Mouse (Mus musculus) left cerebral cortex, postnatal 36 days (tissue): ENCODE data around the gene Ms4a8a. TPM values are rescaled to one million over a fixed set of nuclear protein-coding genes. Genes with fewer than 3 reads are reported as not detected.
"Not testable (repeated sequence)": the region's sequence is repeated elsewhere in the genome, so short reads cannot be mapped to it uniquely, and the experiment has no call there.

Experiments used
- DNase-seq, 2 experiments: peaks; one replicate each; pipeline ENCODE4 v3.0.0; 2021 to 2022; ENCODE audit warnings: low spot score in 2 of 2, mixed read lengths in 1 of 2
- intact Hi-C: fragments of 180-260 bp; cut with DNase I; formaldehyde crosslinking; loops from one replicate; pipeline ENCODE4 v1.15.1; 2025
- total RNA-seq, 2 experiments: library from RNA; stranded (reverse); gene quantifications; 2 replicates each; pipeline ENCODE4 v1.2.3; 2021

Ms4a8a gene
- not detected for total RNA-seq

DNA sequence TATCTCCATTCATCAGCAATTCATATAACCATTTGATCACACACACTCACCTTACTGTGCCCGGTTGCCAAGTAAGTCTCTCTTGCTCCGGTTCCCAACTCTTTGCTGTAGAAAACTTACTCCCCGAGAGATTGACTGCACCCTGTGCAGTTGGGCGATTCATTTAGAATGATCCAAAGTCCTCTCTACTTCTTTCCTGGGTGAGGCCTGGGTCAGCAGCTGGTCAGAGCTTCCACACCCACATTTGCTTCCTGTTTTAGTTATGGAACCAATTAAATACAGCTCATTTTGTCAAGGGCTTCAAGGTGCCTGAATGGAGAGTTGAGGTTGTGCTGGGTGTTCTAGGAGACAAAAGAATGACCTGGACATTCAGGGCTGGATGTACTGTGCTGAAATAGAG lies at the start of gene Ms4a8a:
Gene Ms4a8a (minus strand): TSS at position 169 of the 400 bp plus-strand sequence.
- no peak for DNase-seq
- intact Hi-C loops: no loop called here

DNA sequence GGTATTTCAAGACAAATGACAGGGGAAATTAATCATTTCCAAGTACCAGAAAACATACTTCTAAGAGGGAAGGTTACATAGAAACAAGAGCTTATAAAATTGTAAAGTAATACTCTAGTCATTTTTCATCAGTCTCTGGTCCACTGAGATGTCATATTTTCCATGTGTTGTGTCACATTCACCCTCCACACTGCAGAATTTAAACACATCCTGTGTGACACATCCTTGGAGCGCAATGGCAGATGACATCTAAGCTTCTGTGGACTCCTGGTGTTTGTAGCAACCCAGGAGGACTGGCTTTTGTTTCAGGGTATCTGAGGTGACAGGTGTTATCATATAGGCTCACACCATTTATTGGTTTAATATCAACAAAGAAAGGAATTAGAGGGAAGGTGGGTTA lies 48.8 kb upstream of the Ms4a8a start:
- DNase-seq: no peak
- intact Hi-C loops: no loop called here

GRCm38 (mm10) chr19:11121016-11121420 lies 40.1 kb upstream of the Ms4a8a start:
- peak in 1 of 2 experiments; percentile 19 for DNase-seq
- intact Hi-C loops: not testable (repeated sequence)

GRCm38 (mm10) chr19:11119338-11119737 lies 38.4 kb upstream of the Ms4a8a start:
- intact Hi-C loops: no loop called here
- no peak for DNase-seq

GRCm38 (mm10) chr19:11107746-11108145 lies 26.8 kb upstream of the Ms4a8a start:
- intact Hi-C loops: no loop called here
- no peak for DNase-seq

- intact Hi-C loops: no loop called here
- DNase-seq: no peak
These were observed 21.0 kb upstream of the Ms4a8a start for GRCm38 (mm10) chr19:11101880-11102279.

GRCm38 (mm10) chr19:11098401-11098800 lies 17.5 kb upstream of the Ms4a8a start:
- DNase-seq: no peak
- intact Hi-C loops: no loop called here

DNA sequence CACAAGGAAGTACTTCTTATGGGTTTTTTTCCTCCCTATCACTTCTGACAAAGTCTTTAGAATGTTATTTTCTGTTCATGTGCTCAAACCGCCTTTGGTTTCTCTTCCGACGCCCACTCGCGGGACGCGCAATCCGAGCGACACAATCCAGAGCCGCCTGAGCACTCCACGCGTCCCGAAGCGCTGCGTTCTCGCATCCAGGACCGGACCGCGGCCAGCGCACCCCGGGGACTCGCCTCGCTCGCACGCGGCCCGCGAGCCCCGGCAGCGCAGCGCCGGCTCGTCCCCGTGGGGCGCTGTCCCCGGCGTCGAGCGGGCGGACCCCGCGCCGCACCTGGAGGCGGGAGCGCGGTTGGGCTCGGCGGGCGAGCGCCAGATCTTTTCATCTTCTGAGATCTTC lies 11.2 kb upstream of the Ms4a8a start:
- intact Hi-C loops: not testable (repeated sequence)
- DNase-seq: peak in 1 of 2 experiments; percentile 4

DNA sequence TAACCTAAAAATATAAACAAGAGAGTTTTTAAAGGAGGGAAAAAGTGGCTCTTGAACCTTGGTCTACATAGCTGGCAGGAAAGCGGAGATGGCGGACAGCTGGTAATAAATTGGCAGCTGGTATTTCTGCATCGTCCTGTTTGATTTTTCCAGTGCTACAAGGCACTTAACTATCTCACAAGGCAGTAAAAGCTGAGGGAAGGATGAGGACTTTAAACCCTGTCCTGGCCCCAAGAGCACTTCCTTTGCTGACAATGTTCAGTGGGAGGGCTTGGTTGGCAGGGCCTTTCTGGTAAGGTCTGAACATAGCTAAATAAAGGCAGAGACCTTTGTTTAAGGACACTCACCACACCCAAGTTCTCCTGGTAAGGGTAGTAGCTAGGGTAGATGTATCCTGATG lies 10.5 kb downstream of the Ms4a8a start:
- intact Hi-C loops: no loop called here
- no peak for DNase-seq

- intact Hi-C loops: no loop called here
- DNase-seq: no peak
These were observed 15.6 kb downstream of the Ms4a8a start for GRCm38 (mm10) chr19:11065202-11065875.

GRCm38 (mm10) chr19:11060900-11061299 lies 20.0 kb downstream of the Ms4a8a start:
- no peak for DNase-seq
- intact Hi-C loops: no loop called here

GRCm38 (mm10) chr19:11059967-11060366 lies 20.9 kb downstream of the Ms4a8a start:
- DNase-seq: no peak
- intact Hi-C loops: no loop called here

DNA sequence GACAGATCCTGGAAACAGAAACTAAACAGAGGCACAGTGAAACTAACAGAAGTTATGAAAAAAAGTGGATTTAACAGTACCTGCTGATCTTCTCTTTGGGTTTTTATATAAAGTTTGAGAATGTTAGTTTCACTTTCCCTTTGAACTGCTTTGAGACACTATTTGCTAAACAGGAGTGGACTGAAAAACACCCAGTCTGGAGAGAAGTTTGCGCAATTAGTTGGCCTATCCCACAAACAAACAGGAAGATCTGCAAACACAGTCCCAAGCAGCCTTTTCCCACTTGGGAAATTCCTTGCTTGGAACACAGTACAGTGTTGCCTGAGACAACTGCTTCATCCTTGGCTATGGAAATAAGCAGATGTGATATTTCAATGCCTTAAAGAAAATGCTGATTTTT lies 25.2 kb downstream of the Ms4a8a start:
- intact Hi-C loops, DNase-seq: not testable (repeated sequence)

DNA sequence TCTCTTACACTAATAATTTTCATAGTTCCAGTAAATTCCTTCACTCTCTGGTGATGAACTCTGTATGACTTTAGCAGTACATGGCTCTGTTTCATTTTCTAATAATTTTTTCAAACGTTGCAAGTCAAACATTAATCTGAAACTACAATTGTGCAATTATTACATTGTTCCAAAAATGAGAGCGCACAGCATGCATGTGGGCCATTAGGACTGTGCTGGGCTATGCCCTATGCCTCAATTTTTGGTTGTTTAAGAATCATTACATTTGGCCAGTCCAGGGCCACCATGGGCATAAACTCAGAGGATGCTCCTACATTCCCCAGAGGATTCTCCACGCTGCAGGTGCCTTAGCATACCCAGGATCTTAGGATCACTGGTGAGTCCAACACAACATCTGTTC lies 27.6 kb downstream of the Ms4a8a start:
- DNase-seq: no peak
- intact Hi-C loops: no loop called here

- DNase-seq: no peak
- intact Hi-C loops: no loop called here
These were observed 28.0 kb downstream of the Ms4a8a start for GRCm38 (mm10) chr19:11052877-11053276.

DNA sequence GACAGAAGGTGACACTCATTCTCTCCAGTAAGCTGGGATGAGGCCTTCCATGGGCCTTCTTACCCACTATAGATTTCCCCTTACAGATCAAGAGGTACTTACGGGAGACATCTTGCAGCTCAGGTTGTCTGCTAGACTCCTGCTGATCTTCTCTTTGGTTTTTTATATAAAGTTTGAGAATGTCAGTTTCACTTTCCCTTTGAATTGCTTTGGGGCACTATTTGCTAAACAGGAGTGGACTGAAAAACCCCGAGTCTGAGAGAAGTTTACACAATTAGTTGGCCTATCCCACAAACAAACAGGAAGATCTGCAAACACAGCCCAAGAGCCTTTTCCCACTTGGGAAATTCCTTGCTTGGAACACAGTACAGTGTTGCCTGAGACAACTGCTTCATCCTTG lies 30.6 kb downstream of the Ms4a8a start:
- no peak for DNase-seq
- intact Hi-C loops: no loop called here

DNA sequence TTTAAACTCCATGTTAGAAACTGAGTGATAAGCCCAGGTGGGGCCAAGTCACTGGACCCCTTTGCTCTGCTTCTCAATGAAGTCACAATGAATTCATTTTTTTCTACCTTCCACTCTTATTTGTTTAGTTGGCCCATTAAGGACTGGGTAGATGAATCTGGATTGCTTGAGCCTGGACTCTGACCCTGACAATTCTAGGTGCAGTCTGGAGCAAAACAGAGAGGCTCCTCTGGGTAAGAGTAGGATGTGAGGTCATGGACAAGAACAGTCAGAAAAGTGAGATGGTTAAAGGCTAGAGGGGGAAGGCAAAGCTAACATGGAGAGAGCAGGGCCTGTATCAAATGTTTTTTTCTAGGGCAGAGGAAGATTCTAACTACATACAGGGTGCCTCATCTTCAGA lies 31.5 kb downstream of the Ms4a8a start:
- no peak for DNase-seq
- intact Hi-C loops: no loop called here

GRCm38 (mm10) chr19:11048503-11048902 lies 32.4 kb downstream of the Ms4a8a start:
- DNase-seq: no peak
- intact Hi-C loops: no loop called here

DNA sequence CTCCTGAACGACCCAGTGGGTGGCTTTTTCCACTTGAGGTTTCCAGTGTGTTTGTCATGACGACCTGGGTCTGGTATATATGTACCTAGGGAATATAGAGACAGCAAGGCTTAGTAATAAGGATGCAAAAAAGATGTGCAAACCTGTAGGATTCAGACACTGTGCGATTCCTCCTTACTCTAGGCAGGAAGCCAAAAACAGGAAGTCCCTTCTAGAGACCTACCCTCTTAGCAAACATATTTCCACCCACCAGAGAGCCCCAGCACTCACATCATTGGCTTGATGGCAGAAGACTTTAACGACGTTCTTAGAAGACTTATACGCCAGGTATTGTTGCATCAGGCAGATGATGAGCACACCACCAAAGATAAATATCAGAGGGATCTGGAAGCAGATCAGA lies 32.9 kb downstream of the Ms4a8a start:
- no peak for DNase-seq
- intact Hi-C loops: no loop called here

DNA sequence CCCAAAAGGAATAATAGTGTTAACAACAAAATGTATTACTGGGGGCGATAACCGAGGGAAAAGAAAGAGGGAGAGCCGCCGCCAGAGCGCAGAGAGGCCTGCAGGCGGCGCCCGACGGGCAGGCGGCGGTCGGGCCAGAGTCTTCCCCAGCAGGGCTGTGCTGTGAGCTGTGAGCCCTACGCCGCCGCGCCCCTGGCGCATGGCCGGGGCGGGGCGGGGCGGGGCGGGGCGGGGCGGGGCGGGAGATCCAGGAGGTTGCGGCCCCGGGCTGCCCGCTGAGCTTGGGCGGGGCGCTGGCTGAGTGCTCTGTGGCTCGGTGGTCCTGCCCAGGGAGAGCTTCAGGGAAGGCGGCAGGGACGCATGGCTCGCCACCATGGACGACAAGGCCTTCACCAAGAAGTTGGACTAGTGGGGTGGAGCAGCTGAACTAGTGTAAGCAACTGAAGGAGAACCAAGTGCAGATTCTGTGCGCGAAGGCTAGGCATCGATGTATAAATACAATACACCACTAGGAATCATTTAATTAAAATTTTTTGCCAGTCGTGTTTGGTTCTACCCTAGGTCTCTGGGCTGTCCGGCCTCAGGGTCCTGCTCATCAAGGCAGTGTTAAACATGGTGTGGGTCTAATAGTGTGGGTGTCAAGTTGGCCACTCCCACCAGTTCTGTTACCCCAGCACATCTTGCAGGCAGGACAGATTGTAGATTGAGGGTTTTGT lies 35.7 kb downstream of the Ms4a8a start:
- peak; percentile 16 to 31 for DNase-seq
- intact Hi-C loops: no loop called here

DNA sequence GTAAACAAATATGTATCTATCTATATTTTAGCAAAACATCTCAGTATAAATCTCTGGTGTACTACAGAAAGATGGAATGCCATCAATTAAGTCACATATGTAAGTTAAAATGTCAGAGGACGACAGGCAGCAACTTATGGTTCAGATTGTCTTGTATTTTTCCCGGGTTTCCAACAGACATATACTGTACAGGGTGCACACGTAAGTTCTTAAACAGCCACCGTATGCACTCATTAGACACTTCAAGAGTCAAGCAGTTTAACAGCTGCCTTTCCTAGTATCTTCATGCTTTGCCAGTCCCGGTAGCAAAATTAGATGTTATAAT lies 36.3 kb downstream of the Ms4a8a start:
- DNase-seq: no peak
- intact Hi-C loops: no loop called here

DNA sequence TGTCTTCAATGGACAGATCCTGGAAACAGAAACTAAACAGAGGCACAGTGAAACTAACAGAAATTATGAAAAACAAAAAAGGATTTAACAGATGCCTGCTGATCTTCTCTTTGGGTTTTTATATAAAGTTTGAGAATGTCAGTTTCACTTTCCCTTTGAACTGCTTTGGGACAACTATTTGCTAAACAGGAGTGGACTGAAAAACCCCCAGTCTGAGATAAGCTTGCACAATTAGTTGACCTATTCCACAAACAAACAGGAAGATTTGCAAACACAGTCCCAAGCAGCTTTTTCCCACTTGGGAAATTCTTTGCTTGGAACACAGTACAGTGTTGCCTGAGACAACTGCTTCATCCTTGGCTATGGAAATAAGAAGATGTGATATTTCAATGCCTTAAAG lies 43.3 kb downstream of the Ms4a8a start:
- intact Hi-C loops: no loop called here
- DNase-seq: no peak
